Mouse (Mus musculus) adrenal gland, adult (tissue): Measurements from ENCODE around the gene Cacna1a.
A peak's percentile ranks its signal among the peaks of the same experiment; 100 is the strongest.

Source experiments
- DNase-seq, 2 experiments: peaks; one replicate each; pipeline ENCODE4 v3.0.0; 2022 to 2023; ENCODE audit warnings: low spot score in 1 of 2; ENCODE audit not compliant: inconsistent age in 2 of 2

Gene Cacna1a

DNA sequence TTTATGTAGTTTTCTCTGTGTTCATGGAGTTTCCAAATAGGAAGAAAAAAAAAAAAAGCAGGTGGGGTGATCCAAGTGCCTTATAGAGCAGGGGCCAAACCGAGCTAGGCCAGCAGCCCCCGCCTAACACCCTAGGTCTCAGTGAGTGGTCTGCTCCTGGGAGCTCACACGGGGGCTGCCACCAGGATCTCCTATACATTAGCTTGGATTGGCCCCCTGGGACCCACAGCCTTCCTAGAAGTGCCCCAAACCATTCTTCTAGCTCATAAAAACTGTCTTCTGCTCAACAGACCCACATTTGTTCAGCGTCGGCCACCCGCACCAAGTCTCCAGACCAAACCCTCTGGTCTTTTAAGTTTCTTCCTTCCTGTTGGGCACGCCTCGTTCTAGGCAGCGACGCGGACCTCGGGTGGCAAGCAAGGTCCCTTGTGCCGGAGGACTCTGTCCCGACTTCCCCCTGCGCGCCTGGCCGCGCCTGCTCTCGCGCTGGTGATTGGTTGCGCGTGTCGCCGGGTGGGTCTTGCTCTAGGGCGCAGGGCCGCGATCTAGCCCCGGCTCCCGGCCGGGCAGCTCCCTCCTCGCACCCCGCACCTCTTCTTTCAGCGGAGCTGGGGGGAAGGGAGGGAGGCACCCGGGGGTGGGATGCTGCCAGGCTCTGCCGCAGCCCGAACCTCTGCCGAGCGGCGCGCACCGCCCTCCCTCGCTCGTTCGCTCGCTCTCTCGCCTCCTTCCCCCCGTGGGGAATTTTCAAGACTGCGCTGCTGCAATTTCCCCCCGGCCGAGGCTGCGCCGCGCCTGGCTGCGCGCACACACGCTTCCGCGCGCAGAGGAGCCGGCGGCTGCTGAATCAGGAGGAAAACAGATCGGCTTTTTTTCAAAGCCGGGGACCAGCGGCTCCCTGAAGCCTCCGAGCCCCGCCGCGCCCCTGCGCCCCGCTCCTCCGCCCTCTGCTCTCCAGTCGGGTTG lies 25.9 kb downstream of the Cacna1a start:
- DNase-seq = peak; percentile 48 to 78

DNA sequence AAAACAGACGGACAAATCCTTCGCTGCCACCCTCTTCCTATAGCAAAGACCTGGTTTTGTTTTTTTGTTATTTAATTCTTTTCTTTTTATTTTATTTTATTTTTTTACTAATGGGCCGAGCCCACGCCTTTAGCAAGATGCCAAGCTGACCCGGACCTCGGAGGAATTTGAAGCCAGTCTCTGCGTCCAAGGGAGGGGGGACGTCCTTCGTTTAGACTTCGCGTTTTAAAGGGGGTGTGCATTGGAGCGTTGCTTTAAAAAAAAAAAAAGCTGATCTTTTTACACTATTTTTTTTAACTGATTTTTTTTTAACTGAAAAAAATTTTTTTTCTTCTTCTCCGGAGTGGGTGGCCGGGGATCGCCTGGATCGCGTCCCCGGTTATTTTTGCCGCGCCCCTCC lies 26.7 kb downstream of the Cacna1a start:
- DNase-seq = no peak

DNA sequence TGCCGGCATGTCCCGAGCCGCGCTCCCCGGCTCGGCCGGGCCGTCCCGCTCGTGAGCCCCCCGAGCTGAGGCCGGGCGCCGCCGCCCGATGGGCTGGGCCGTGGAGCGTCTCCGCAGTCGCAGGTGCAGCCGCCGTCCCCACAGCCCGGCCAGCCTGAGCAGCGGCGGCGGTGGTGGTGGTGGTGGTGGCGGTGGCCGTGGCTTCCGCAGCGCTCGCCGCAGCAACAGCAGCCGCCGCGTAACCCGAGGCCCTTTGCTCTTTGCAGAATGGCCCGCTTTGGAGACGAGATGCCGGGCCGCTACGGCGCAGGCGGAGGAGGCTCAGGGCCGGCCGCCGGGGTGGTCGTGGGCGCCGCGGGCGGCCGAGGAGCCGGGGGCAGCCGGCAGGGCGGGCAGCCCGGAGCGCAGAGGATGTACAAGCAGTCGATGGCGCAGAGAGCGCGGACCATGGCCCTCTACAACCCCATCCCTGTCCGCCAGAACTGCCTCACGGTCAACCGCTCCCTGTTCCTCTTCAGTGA lies 27.2 kb downstream of the Cacna1a start:
- peak; percentile 30 to 66 for DNase-seq

DNA sequence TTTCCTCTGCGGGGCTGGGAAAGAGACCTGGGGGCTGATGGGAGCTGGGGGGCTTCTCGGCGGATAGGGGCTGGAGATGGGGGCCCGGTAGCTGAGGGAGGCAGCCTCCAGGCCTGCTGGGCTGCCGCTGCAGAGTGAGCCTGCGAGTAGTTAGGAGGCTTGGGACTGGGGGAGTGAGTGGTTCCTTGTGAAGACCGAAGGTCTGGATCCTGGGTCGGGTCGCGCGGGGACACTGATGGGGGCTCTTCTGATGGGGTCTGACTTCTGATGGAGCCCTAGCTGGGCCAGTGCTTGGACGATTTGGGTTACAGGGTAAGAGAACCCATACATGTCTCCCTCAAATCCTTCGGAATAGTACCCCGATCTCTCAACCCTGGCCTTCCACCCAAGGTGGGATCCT lies 27.8 kb downstream of the Cacna1a start:
- DNase-seq = no peak

DNA sequence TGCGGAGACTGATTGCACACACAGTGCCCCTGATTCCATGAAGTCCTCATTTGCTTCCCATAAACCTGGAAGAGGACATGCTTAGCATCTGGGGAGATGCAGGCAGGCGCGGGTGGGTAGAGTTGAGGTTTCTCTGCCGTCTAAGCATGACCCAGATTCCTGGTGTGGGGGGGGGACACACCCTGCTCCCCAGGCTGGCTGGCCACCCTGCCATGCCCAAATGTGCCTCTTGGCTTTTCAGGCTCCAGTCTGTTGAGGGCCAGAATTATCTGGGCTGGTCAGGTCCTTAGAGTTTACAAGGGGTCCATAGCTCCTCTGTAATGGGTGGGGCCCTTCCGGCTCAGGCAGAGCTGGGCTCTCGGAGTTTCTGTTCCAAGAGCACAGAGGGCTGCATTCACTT lies 28.7 kb downstream of the Cacna1a start:
- DNase-seq = no peak

DNA sequence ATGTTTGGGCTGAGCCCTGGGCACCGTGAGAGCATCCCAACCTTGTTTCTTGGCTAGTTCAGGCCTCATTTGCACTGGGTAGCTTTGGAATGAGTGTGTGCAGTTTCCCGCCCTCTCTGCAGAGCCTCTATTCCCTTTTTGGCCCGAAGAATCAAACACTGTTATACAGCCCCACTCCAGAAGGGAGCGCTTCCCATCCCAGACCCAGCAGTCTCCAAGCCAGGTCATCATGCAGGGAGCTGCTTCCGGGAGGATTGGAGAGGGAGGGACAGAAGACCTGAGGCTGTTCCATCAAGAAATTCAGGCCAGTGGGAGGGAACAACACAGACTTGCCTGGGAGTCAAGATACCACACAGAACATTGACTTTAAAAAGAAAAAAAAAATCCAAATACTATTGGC lies 29.6 kb downstream of the Cacna1a start:
- DNase-seq = no peak

DNA sequence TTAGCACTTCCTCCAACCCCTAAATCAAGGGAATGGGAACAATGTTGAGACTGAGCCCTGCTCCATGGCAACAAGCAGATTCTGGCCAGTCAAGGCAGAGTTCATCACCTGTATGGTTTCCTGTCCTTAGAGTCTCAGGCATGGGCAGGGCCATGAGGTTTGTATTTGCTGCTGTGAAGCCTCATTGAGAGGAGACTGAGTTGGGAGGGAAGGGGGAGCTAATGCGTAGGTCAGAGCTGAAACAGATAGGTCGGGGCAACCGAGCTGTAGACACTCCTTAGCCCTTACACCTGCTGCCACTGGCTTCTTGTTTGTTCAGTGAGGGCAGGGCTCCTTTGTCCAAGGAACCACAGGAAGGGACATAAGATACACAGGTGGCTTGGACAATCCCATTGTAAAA lies 36.2 kb downstream of the Cacna1a start:
- DNase-seq = no peak

DNA sequence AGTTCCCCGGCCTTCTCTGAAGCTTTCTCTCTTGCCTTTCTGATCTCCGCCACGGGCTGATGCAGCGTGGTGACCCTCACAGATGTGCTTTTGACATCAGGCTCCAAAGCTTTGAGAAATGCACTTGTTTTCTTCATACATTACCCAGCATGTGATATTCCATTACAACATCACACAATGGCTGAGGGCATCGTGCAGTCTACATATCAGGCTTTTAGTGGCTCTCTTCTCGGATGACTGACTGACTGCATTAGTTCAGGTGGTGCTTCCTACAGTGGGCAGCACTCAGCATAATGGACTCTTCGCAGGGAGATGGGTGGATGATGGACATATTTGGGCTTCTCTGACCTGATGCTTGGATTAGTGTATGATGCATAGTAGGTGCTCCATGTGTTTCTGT lies 37.8 kb downstream of the Cacna1a start:
- DNase-seq = no peak

DNA sequence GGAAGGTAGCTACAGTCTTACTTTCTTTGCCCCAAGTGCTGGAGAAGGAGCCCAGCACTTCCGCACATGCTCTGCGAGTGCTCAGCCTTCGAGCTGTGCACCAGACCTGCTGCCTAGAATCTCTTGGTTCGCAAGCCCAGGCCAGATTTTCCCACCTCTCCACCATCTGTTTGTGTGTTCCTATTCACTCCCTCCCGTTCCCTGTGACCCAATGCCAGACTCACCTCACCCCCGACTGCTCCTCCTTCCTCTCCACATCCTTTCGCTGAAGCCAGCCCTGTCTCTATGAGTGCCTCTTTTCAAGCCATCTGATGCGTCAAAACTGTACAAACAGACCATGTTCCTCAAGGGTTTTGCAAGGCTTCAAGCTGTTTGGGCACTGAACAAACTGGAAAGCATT lies 38.3 kb downstream of the Cacna1a start:
- no peak for DNase-seq

DNA sequence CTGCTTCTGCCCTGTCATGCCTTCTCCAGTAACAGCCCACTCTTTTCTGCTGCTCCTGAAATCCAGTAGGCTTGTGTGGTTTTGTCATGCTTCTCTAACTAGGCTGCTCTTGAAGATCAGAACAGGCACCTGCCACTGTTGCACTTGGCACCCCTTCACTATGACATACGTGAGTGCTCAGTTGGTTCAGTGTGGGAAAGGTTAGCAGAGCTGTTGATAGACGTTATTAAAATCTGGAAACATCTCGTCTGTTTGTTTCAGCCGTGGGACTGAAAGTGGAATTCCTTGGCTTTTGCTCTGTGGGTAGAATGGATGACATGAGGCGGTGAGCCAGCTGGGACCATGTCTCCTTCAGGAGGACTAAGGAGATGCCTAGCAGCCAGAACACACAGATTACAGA lies 39.8 kb downstream of the Cacna1a start:
- no peak for DNase-seq

DNA sequence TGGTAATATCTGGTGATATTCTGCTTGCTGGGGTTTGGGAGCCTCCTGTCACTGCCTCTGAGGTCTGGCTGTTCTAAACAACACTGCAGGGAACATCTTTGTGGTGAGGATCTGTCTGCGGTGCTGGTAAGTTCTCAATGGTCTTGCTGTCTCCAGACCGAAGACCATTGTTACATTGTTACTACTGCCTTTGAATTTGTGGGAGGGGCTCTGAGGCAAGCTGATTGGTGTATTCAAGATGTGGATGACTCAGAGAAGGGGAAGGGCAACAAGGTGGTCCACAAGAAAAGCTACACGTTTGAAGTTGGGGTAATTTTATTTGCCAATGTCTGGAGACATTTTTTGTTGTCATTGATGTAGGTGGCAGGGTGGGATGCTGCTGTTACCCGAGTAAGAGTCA lies 40.8 kb downstream of the Cacna1a start:
- DNase-seq = no peak

DNA sequence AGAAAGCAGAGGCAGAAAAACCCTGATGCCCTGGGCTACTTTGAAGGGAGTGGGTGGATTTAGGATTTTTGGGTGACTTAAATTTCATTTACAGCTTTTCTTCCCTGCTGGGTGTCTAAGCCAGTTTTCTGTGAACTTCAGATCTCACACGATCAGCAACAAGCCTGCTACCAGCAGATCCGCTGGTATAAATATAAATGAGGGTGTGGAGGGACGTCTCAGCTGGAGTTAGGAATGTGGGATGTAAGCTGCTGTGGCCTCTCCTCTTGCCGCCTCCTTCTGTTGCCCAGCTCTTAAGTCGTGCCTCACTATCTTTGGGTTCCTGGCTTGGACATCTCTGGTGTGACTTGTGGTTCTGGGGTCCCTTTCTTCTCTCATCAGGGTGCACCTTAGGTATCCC lies 41.3 kb downstream of the Cacna1a start:
- DNase-seq = no peak

DNA sequence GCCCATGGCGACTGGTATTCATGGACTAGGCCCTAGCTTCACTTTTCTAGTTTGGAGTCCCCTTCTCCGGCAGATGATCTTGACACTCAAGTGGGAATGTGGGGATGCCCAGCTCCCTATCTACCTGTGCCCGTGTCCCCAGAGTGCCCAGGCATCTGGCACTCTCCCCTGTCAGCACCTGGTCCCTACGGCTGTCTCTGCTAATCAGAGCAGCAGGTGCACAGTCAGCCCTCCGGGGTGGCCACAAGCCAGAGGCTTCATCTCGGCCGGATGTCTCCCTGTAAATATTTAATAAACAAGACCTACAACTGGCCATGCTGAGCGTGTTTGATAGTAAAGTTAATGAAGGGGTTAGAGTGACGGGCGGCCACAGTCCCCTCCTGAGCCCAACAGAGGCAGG lies 47.1 kb downstream of the Cacna1a start:
- no peak for DNase-seq

DNA sequence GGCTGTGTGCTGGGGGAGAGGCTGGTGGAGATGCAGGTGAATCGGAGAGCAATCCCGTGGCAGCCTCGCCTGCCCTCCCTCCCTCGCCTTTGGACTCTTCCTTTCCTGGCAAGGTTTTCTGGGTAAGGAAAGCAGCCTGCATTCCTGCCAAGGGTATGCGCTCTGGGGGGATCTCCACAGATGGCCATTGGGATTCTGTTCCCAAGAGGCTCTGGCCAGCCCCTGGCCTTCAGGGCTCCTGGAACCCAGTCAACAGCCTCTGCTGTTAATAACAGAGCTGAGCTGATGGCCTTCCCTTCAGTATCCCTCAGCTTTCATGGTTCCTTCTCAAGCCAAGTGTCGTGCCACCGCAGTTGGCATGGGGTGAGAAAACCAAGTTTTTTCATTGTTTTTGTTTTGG lies 51.6 kb downstream of the Cacna1a start:
- DNase-seq = no peak

DNA sequence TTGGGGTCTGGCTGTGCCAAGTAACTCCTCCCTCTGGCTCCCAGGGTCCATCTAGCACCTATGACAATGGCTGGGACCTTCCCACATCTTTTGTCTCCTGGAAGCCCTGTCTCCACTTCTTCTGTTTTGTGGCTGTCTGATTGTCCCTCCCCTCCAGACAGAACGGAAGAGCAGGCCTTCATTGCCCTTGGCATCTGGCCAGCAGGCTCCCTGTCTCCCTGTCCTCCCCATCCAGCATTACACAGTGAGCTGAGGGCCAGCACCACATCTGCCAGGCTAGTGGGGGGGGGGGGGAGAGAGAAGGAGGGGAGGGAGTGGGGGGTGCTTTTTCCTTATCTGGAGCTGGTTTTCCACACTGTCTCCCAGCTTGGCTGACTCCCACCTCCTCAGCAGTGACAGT lies 53.8 kb downstream of the Cacna1a start:
- DNase-seq = no peak

DNA sequence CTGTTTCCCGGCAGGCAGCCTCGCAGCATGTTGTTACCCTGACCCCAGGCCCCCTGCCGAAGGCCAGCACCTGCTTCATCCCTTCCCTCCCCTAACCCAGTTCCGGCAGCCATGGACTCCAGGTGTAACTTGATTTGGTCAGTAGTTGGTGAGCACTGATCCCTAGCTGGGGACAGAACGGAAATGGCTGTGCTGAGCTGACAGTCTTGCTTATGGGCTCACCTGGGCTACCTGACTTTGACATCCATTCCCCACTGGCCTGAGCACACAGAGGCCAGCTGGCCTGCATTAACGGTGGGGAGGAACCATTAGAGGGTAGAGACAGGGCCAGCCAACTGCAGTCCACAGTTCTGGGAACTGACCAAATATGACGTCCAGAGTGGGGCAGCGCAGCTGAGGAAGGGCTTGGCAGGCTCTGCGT lies 58.3 kb downstream of the Cacna1a start:
- DNase-seq = no peak

DNA sequence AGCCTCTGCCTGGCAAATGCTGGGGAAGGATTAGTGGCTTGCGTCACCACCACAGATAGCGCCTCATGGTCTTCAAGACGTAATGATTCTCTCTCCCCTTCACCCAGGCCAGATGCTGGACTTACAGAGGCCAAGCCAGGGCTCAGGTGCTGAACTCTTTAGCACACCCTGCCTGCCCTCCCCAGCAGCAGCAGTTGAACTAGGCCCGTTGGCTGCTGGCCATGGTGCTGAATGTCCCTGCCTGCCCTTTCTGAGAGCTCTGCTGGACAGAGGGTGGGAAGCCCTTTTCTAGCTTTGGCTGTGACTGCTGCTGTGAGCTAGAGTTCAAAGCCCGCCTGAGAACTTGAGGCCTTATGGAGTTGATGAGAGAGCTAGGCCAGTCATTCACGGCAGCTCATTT lies 66.3 kb downstream of the Cacna1a start:
- peak; percentile 57 to 83 for DNase-seq

DNA sequence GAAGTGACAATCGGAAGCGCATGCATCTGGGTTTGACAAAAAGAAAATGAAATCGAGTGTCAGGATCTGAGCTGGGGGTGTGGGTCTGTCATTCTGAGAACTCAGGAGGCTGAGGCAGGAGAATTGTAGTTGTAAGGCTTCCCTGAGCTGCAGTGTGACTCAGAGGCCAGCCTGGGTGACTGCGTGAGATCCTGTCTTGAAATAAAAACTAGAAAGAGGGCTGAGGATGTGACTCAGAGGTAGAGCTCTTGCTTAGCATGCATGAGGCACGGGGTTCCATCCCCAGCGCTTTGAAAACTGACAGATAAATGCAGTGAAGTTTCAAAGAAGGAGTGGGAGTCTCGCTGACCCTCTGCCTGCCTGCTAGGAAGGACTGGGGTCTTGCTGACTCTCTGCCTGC lies 70.6 kb downstream of the Cacna1a start:
- DNase-seq = no peak

DNA sequence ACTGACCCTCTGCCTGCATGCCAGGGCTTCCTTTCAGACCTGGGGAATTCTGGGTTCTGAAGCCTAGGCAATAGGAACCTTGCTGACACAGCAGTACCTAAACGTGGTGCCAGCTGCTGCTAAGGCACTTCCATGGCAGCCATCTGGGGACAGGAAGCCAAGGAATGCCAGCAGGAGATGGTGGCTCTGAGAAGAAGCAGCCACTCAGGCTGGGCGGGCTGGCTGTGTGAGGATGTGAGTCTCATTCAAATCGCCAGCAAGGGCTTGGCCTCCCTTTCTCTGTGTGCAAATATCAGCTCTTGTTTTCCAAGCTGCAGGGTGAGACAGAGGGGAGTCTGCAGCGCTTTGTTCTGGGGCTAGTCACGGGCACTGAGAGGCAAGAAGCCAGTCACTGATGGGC lies 71.0 kb downstream of the Cacna1a start:
- DNase-seq = no peak

DNA sequence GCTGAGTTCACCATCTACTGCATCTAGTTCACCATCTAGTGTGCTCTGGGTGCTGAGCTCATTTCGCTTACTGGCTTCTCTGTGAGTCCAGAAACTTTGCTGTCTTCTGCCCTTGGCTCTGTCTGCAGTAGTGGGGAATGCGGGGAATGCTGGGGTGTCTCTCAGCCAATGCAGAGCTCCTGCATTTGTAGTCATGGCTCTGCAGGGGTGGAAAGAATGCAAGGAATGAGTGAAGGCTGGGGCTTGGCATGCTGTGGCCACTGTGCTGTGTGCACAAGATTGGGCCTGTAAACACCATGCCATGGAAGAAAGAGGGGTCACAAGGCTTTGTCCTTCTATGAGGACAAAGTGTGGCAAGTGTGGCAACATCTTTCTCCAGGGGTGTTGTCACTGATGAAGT lies 72.5 kb downstream of the Cacna1a start:
- no peak for DNase-seq

DNA sequence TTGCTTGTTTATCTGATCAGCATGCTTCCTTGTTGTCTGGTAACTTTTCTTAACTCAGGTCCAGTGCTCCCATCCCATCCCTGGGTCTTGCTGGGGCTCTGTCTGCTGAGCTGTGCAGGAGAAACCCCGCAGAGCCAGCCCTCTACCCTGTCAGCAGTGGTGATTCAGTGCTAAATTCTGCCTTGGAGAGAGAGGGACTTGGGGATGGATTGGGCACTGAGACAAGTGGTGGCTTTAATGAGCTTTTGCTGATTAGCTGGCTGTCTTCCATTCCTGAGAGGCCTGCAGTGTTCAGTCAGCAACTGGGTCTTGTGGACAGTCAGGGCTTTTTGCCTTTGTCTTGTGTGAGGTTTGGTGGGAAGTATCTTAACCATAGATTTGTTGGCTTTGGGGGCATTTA lies 78.7 kb downstream of the Cacna1a start:
- DNase-seq = no peak

DNA sequence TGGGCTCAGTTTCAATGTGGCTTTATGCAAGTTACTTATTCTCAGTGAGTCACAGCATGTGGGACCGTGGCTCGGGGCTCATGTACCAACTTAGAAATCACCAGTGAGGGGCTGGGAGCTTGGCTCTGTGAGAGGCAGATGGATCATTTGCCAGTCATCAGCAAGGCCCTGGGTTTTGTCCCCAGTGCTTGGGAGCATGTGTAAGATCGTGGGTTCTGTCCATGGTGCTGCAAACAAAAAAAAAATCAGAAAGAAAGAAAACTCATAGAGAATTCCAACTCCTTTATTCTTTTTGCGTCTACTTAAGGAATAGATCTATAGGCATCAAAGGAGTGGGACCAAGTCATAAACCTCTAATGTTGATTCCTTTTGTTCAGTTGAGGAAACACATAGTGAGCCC lies 80.8 kb downstream of the Cacna1a start:
- no peak for DNase-seq
